Mouse (Mus musculus) lung, adult 2 months (tissue): ENCODE measurements around the gene Olfr769. TPM values are rescaled to one million over a fixed set of nuclear protein-coding genes. Genes with fewer than 3 reads are reported as not detected.
"Not testable (repeated sequence)": the region's sequence is repeated elsewhere in the genome, so short reads cannot be mapped to it uniquely, and the experiment has no call there.

Experiments
- DNase-seq: peaks from one replicate; pipeline ENCODE4 v3.0.0; 2022
- H3K4me1 ChIP-seq: fragments of 200-500 bp; 2 replicates; pipeline ENCODE4 v1.6.1; 2011; ENCODE audit warnings: low read length; ENCODE audit not compliant: control insufficient read depth, insufficient read depth
- H3K4me3 ChIP-seq: fragments of 200-500 bp; replicated peaks from 2 replicates; pipeline ENCODE3; 2011; ENCODE audit warnings: low read depth, mild to moderate bottlenecking, control low read depth, low read length; ENCODE audit errors: extremely low read depth
- CTCF ChIP-seq: fragments of 200-500 bp; IDR thresholded peaks from 2 replicates; pipeline ENCODE4 v1.5.1; 2011; ENCODE audit warnings: mild to moderate bottlenecking, low read length, control low read depth; ENCODE audit not compliant: insufficient read depth
- POLR2A ChIP-seq: fragments of 200-500 bp; IDR thresholded peaks from 2 replicates; pipeline ENCODE4 v1.6.1; 2011; ENCODE audit warnings: low read depth, mild to moderate bottlenecking, control low read depth, low read length, borderline replicate concordance; ENCODE audit errors: extremely low read depth
- whole genome bisulfite sequencing: fragments of 180-500 bp; shearing (Covaris S2); methylation state at CpG from one replicate; pipeline ENCODE4 v1.1.7; 2018; 5-methylcytosine and 5-hydroxymethylcytosine counted together
- polyA plus RNA-seq: library from polyadenylated mRNA; depleted of rRNA; stranded (reverse); fragments of >200 nt; gene quantifications from 2 replicates; pipeline ENCODE4 v1.2.3, GENCODE M21; 2012; rRNA removed

Olfr769 gene
- not detected in 2 replicates for polyA plus RNA-seq

DNA sequence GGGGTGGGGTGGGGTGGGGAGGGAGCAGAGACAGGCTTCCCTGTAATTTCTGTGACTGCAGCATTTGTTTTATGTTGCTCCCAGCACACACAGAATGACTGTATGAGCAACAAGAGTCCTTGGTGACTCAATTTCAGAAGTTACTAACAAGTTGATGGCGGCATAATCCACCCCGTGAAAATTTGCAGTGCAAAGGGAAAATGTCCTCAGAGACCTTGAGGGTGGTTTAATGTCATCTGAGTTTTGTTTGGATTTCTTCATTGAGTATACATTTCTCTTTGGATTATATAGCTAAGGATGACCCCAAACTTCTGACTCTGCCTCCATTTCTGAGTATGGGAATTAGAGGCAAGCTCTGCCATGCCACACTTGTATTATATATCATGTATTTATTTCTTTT is at the start of gene Olfr769:
Gene Olfr769, minus strand, starts transcription at position 101 of the 400 bp plus-strand sequence.
- Histone ChIP-seq H3K4me3 (no peak within 1 kb of the TSS), H3K4me1 (no peaks in the 10 kb centered on the region)
- 70% methylated on average over 2 of the region's 2 CpGs for WGBS
- TF ChIP-seq POLR2A (no peak), CTCF (no peak)
- DNase-seq = no peak

DNA sequence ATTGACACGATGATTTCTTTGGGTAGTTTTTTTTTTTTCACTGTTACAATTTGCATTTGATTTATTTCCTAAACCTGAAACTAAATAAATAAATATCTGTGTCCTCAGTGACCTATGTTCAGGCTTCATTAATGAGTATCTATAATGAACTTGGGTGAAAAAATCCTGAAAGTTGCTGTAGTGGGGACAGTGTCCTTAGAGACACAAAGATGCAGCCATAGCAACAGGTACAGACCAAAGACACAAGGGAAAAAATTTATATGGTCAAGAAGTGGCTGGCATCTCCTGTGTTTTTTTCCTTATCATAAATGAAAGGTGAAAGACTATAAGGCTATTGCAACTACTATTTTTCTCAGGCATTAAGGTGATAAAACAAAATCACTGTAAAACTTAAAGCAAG is 47.0 kb upstream of the Olfr769 start, which contains the start of gene Olfr771:
Gene Olfr771, minus strand, starts transcription at position 101 of the 400 bp plus-strand sequence.
- Histone ChIP-seq H3K4me1 (no peaks in the 10 kb centered on the region), H3K4me3 (no peak within 1 kb of the TSS)
- WGBS = 78% methylated on average over 1 of the region's 1 CpGs
- TF ChIP-seq POLR2A = no peak
- no peak for TF ChIP-seq CTCF
- DNase-seq = no peak

DNA sequence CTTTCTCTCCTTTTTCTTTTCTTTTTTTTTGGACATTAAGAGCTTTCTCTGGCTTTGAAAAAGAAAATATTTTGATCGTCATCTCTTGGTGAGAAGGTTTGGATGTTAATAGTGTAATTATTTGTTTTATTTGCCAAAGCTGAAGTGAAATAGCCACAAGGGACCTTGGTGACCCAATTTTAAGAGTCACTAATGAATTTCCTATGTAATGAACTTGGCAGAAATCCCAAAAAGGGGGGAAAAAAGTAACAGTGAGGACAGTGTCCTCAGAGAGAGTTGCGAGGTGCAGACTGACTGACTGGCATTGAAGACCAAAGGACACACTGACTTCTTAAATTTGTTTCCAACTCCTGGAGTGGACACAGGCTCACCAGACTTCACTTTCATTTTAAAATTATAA is 21.2 kb upstream of the Olfr769 start, which contains the start of gene Olfr770:
Gene Olfr770, minus strand, starts transcription at position 101 of the 400 bp plus-strand sequence.
- DNase-seq = no peak
- H3K4me1 ChIP-seq = no peaks in the 10 kb centered on the region
- TF ChIP-seq CTCF = no peak
- no peak for TF ChIP-seq POLR2A
- H3K4me3 ChIP-seq = no peak within 1 kb of the TSS
- WGBS = 74% methylated on average over 2 of the region's 2 CpGs

DNA sequence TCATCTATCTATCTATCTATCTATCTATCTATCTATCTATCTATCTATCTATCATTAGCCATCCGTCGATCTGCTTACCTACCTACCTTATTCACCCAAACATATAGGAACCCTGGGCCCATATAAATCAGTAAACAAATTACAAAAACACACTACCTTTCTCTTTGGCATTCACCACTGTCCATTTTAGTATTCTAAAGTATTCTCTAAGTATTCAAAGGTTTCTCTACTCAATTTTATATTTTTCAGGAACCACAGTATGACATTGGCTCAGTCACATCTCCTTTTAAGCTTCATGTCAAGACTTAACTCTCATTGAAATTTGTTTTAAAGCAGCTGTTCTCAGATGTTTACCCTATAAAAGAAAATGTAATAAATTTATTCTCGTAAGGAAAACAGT is 2.5 kb downstream of the Olfr769 start:
- TF ChIP-seq CTCF = no peak
- no peak for TF ChIP-seq POLR2A
- Histone ChIP-seq H3K4me1 (no peaks in the 10 kb centered on the region), H3K4me3 (no peak overlapping the region)
- 88% methylated on average over 3 of the region's 3 CpGs for WGBS
- no peak for DNase-seq

DNA sequence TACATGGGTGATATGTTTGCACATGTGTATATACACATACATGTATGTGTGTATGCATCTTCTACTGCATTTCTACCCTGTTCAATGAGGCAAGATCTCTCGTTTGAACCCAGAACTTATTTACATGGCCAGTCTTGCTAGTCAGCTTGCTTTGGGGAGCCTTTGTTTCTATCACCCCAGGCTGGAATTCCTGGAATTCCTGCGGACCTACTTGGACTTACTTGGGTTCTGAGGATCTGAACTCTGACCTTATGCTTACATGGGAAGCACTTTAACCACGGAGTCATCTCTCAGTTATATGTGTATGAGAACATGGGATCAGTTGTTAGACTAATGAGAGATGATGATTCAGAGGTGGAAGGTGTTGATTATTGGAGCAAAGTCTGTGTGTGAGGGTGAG is 16.4 kb downstream of the Olfr769 start:
- TF ChIP-seq CTCF (no peak), POLR2A (no peak)
- no peak for DNase-seq
- H3K4me3 ChIP-seq = no peak overlapping the region
- 33% methylated on average over 3 of the region's 3 CpGs for WGBS
- no peaks in the 10 kb centered on the region for H3K4me1 ChIP-seq

DNA sequence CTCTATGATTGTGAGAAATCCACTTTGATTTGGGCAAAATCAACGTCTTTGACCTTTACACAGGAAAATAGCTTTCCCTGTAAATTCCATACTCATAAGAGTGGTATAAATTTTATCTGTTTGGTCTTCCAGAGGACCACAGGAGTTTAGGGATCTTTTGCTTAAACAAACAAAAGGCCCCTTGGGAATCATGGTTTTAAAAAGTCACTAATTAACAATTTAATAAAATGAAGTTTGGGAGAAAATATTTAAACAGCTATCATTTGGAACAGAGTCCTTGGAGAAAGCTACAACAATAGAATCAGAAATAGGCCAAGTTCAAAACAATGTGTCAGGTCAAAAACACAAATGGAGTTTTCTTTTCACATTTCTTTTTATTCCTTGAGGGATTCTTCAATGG is 18.4 kb downstream of the Olfr769 start, which contains the start of gene Olfr768:
Gene Olfr768, minus strand, starts transcription at position 101 of the 400 bp plus-strand sequence.
- TF ChIP-seq CTCF (no peak), POLR2A (no peak)
- no peak within 1 kb of the TSS for H3K4me3 ChIP-seq
- no peaks in the 10 kb centered on the region for H3K4me1 ChIP-seq
- DNase-seq = no peak
- WGBS = 46% methylated on average over 1 of the region's 1 CpGs

DNA sequence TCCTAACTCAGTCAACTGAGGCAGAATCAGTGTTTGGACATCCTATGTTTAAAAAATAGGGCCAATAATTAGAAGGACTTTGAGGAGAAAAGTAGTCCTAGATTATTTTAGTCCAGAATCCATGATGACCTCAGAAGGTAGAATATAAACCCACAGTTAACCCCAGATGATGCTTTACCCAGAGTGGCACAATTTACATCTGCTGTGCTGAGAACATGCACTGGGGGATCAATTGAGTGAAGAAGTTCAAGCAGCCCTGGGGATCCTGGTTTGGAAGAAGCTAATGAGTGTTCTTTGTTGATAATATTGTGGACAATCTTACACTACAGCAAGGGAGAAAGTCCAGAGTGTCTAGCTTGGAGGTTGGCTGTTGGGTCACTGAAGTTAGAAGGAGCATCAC is 34.9 kb downstream of the Olfr769 start, which contains the start of gene Olfr767:
Gene Olfr767, minus strand, starts transcription at position 101 of the 400 bp plus-strand sequence.
- H3K4me1 ChIP-seq, DNase-seq, H3K4me3 ChIP-seq: not testable (repeated sequence)

DNA sequence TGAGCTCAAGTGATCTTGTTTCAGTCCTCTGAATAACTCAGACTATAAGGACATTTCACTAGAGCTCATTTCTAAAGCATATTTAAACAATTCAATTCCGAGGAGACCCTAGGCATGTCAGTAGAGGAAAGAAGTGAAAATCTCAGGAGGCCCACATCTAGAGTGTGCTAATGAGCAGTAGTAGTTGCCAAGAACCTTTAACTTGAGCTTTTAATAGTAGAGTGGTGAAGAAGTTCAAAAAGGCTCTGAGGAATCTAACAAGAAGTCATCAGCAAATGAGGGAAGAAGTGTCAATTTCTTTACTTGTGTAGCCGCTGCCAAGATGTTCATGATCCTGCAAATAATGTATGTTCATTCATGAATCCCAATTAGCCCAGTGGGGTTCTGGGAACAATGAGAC is 48.8 kb downstream of the Olfr769 start, which contains the start of gene Olfr766-ps1:
Gene Olfr766-ps1, minus strand, starts transcription at position 101 of the 400 bp plus-strand sequence.
- no peak for TF ChIP-seq POLR2A
- no peak for TF ChIP-seq CTCF
- H3K4me1 ChIP-seq = no peaks in the 10 kb centered on the region
- H3K4me3 ChIP-seq = no peak within 1 kb of the TSS
- no peak for DNase-seq
- WGBS = 79% methylated on average over 2 of the region's 2 CpGs

Other genes with a start within 250 kb of the Olfr769 start
- 0.45 and 0.99 TPM in 2 replicates for gene Gdf11, start 226.1 kb downstream of the Olfr769 start, polyA plus RNA-seq
- gene Cd63, start 216.9 kb downstream of the Olfr769 start, polyA plus RNA-seq = 110 and 132 TPM in 2 replicates
- gene Rdh5, start 195.0 kb downstream of the Olfr769 start, polyA plus RNA-seq = 20.1 and 20.3 TPM in 2 replicates
- 171 and 192 TPM in 2 replicates for gene Bloc1s1, start 193.8 kb downstream of the Olfr769 start, polyA plus RNA-seq
- 31.5 and 37.6 TPM in 2 replicates for gene Itga7, start 184.0 kb downstream of the Olfr769 start, polyA plus RNA-seq
- gene Mettl7b, start 156.9 kb downstream of the Olfr769 start, polyA plus RNA-seq = 0.66 and 0.77 TPM in 2 replicates
- gene Olfr9, start 128.4 kb downstream of the Olfr769 start, polyA plus RNA-seq = not detected in 2 replicates
- gene Olfr763, start 107.1 kb downstream of the Olfr769 start, polyA plus RNA-seq = not detected in 2 replicates
- not detected in 2 replicates for gene Olfr764-ps1, start 78.0 kb downstream of the Olfr769 start, polyA plus RNA-seq
- not detected in 2 replicates for gene Olfr765, start 67.9 kb downstream of the Olfr769 start, polyA plus RNA-seq
- not detected in 2 replicates for gene Olfr766-ps1, start 48.9 kb downstream of the Olfr769 start, polyA plus RNA-seq
- gene Olfr767, start 35.0 kb downstream of the Olfr769 start, polyA plus RNA-seq = not detected in 2 replicates
- not detected in 2 replicates for gene Olfr768, start 18.5 kb downstream of the Olfr769 start, polyA plus RNA-seq
- gene Olfr770, start 21.1 kb upstream of the Olfr769 start, polyA plus RNA-seq = not detected in 2 replicates
- not detected in 2 replicates for gene Olfr771, start 46.9 kb upstream of the Olfr769 start, polyA plus RNA-seq
- not detected in 2 replicates for gene Olfr772, start 60.1 kb upstream of the Olfr769 start, polyA plus RNA-seq
- not detected in 2 replicates for gene Olfr773, start 69.6 kb upstream of the Olfr769 start, polyA plus RNA-seq
- gene Olfr774, start 118.3 kb upstream of the Olfr769 start, polyA plus RNA-seq = not detected in 2 replicates
- gene Olfr775, start 130.6 kb upstream of the Olfr769 start, polyA plus RNA-seq = not detected in 2 replicates
- gene Olfr776, start 141.3 kb upstream of the Olfr769 start, polyA plus RNA-seq = not detected in 2 replicates
- gene Olfr777, start 153.6 kb upstream of the Olfr769 start, polyA plus RNA-seq = not detected in 2 replicates
- gene Olfr780, start 200.3 kb upstream of the Olfr769 start, polyA plus RNA-seq = not detected in 2 replicates
- not detected in 2 replicates for gene Olfr781, start 211.0 kb upstream of the Olfr769 start, polyA plus RNA-seq
- gene Olfr782, start 231.0 kb upstream of the Olfr769 start, polyA plus RNA-seq = not detected in 2 replicates